Mouse (Mus musculus): ENCODE measurements around the gene Hes2. TPM values are rescaled to one million over a fixed set of nuclear protein-coding genes. Genes with fewer than 3 reads are reported as not detected.

Hes2 gene
- total RNA-seq, 1 experiment: 0.58 TPM

- Histone ChIP-seq H3K27ac (ENCODE audit: insufficient read depth, low read depth, low read length, poor library complexity, severe bottlenecking) (no peak within 1 kb of the TSS), H3K9me3 (ENCODE audit: control insufficient read depth, insufficient read depth, low read depth, low read length) (no peaks in the 10 kb centered on the region), H3K4me1 (ENCODE audit: control insufficient read depth in 2 of 2, insufficient read depth in 2 of 2, low read length in 2 of 2, poor library complexity in 1 of 2) (peaks cover 0 to 2% of the 10 kb centered on the region in 2 experiments; a peak in 1 of 4 replicates), H3K36me3 (ENCODE audit: control insufficient read depth, insufficient read depth, low read length, poor library complexity, severe bottlenecking) (no peaks in the 10 kb centered on the region), H3K9ac (ENCODE audit: insufficient read depth, low read depth, low read length, poor library complexity, severe bottlenecking) (peak within 1 kb of the TSS; percentile 42), H3K4me3 (ENCODE audit: insufficient read depth in 1 of 2, low read depth in 1 of 2, low read length in 2 of 2, poor library complexity in 1 of 2, severe bottlenecking in 1 of 2) (peak within 1 kb of the TSS; percentile 74 to 79)
- in situ Hi-C loops (cut with MboI; ENCODE audit: low sequenced_read_pairs in 2 of 2, unreplicated experiment in 2 of 2): no loop called here
- DNase-seq (ENCODE audit: low read depth, low spot score): no peak
- TF ChIP-seq CHD2 (IDR thresholded peaks at IDR 0.05; ENCODE audit: low read depth, low read length): no peak
Observed at GRCm38 (mm10) chr4:152151966-152152544, 6.6 kb upstream of the Hes2 start, which contains the start of gene Espn. Gene Espn, minus strand, starts transcription at chr4:152152371.

- peak; percentile 87 for DNase-seq (ENCODE audit: low read depth, low spot score)
- in situ Hi-C loops (cut with MboI; ENCODE audit: low sequenced_read_pairs in 2 of 2, unreplicated experiment in 2 of 2): no loop called here
- Histone ChIP-seq H3K27ac (ENCODE audit: insufficient read depth, low read depth, low read length, poor library complexity, severe bottlenecking) (no peak overlapping the region), H3K9me3 (ENCODE audit: control insufficient read depth, insufficient read depth, low read depth, low read length) (no peaks in the 10 kb centered on the region), H3K4me1 (ENCODE audit: control insufficient read depth in 2 of 2, insufficient read depth in 2 of 2, low read length in 2 of 2, poor library complexity in 1 of 2) (peaks cover under 1 to 2% of the 10 kb centered on the region in 2 experiments; a peak in 2 of 4 replicates), H3K4me3 (ENCODE audit: insufficient read depth in 1 of 2, low read depth in 1 of 2, low read length in 2 of 2, poor library complexity in 1 of 2, severe bottlenecking in 1 of 2) (no peak overlapping the region), H3K9ac (ENCODE audit: insufficient read depth, low read depth, low read length, poor library complexity, severe bottlenecking) (no peak overlapping the region), H3K36me3 (ENCODE audit: control insufficient read depth, insufficient read depth, low read length, poor library complexity, severe bottlenecking) (no peaks in the 10 kb centered on the region)
- TF ChIP-seq HCFC1 (IDR thresholded peaks at IDR 0.05; ENCODE audit: borderline replicate concordance, insufficient read depth, low read length): 0 out of 2 replicates have a peak, but pooled peaks have one; percentile 23
- no peak for TF ChIP-seq ZNF384 (IDR thresholded peaks at IDR 0.05; ENCODE audit: low read depth, low read length)
- TF ChIP-seq MAFK (IDR thresholded peaks at IDR 0.05; ENCODE audit: insufficient read depth, low read depth, low read length): no peak
- TF ChIP-seq CHD2 (IDR thresholded peaks at IDR 0.05; ENCODE audit: low read depth, low read length): no peak
- TF ChIP-seq ZC3H11A (IDR thresholded peaks at IDR 0.05; ENCODE audit: borderline replicate concordance, low read depth, low read length): no peak
Observed at GRCm38 (mm10) chr4:152153771-152154177, 4.9 kb upstream of the Hes2 start.

- H3K4me3 ChIP-seq (ENCODE audit: insufficient read depth in 1 of 2, low read depth in 1 of 2, low read length in 2 of 2, poor library complexity in 1 of 2, severe bottlenecking in 1 of 2): no peak overlapping the region
- no peak overlapping the region for H3K27ac ChIP-seq (ENCODE audit: insufficient read depth, low read depth, low read length, poor library complexity, severe bottlenecking)
- H3K9ac ChIP-seq (ENCODE audit: insufficient read depth, low read depth, low read length, poor library complexity, severe bottlenecking): no peak overlapping the region
- no peaks in the 10 kb centered on the region for H3K36me3 ChIP-seq (ENCODE audit: control insufficient read depth, insufficient read depth, low read length, poor library complexity, severe bottlenecking)
- H3K4me1 ChIP-seq (ENCODE audit: control insufficient read depth in 2 of 2, insufficient read depth in 2 of 2, low read length in 2 of 2, poor library complexity in 1 of 2): peaks cover 2 to 3% of the 10 kb centered on the region in 2 experiments; a peak in 2 of 4 replicates
- TF ChIP-seq CHD2 (IDR thresholded peaks at IDR 0.05; ENCODE audit: low read depth, low read length): no peak
- TF ChIP-seq MAFK (IDR thresholded peaks at IDR 0.05; ENCODE audit: insufficient read depth, low read depth, low read length): no peak
- no peak for TF ChIP-seq ZC3H11A (IDR thresholded peaks at IDR 0.05; ENCODE audit: borderline replicate concordance, low read depth, low read length)
- no peak for TF ChIP-seq ZNF384 (IDR thresholded peaks at IDR 0.05; ENCODE audit: low read depth, low read length)
- TF ChIP-seq HCFC1 (IDR thresholded peaks at IDR 0.05; ENCODE audit: borderline replicate concordance, insufficient read depth, low read length): no peak
- no peaks in the 10 kb centered on the region for H3K9me3 ChIP-seq (ENCODE audit: control insufficient read depth, insufficient read depth, low read depth, low read length)
- DNase-seq (ENCODE audit: low read depth, low spot score): no peak
- in situ Hi-C loops (cut with MboI; ENCODE audit: low sequenced_read_pairs in 2 of 2, unreplicated experiment in 2 of 2): no loop called here
Observed at GRCm38 (mm10) chr4:152155019-152155418, 3.6 kb upstream of the Hes2 start.

GRCm38 (mm10) chr4:152157779-152158584 lies 685 bp upstream of the Hes2 start:
- in situ Hi-C loops (cut with MboI; ENCODE audit: low sequenced_read_pairs in 2 of 2, unreplicated experiment in 2 of 2): no loop called here
- Histone ChIP-seq H3K9me3 (ENCODE audit: control insufficient read depth, insufficient read depth, low read depth, low read length) (no peaks in the 10 kb centered on the region), H3K4me3 (ENCODE audit: insufficient read depth in 1 of 2, low read depth in 1 of 2, low read length in 2 of 2, poor library complexity in 1 of 2, severe bottlenecking in 1 of 2) (peak overlapping the region; percentile 61 to 69; a peak in 2 of 4 replicates), H3K4me1 (ENCODE audit: control insufficient read depth in 2 of 2, insufficient read depth in 2 of 2, low read length in 2 of 2, poor library complexity in 1 of 2) (peaks cover 2 to 3% of the 10 kb centered on the region in 2 experiments; a peak in 2 of 4 replicates), H3K27ac (ENCODE audit: insufficient read depth, low read depth, low read length, poor library complexity, severe bottlenecking) (no peak overlapping the region), H3K36me3 (ENCODE audit: control insufficient read depth, insufficient read depth, low read length, poor library complexity, severe bottlenecking) (no peaks in the 10 kb centered on the region), H3K9ac (ENCODE audit: insufficient read depth, low read depth, low read length, poor library complexity, severe bottlenecking) (no peak overlapping the region)
- DNase-seq (ENCODE audit: low read depth, low spot score): no peak
- no peak for TF ChIP-seq MAFK (IDR thresholded peaks at IDR 0.05; ENCODE audit: insufficient read depth, low read depth, low read length)
- TF ChIP-seq CHD2 (IDR thresholded peaks at IDR 0.05; ENCODE audit: low read depth, low read length): no peak
- no peak for TF ChIP-seq HCFC1 (IDR thresholded peaks at IDR 0.05; ENCODE audit: borderline replicate concordance, insufficient read depth, low read length)
- no peak for TF ChIP-seq ZNF384 (IDR thresholded peaks at IDR 0.05; ENCODE audit: low read depth, low read length)
- TF ChIP-seq ZC3H11A (IDR thresholded peaks at IDR 0.05; ENCODE audit: borderline replicate concordance, low read depth, low read length): no peak

Data from ES-E14 (cell line).